Mouse (Mus musculus) olfactory bulb, adult 2 months (tissue): ENCODE results near the gene Ddx11.

ENCODE experiments used
- CTCF ChIP-seq: fragments of 200-500 bp; IDR thresholded peaks from 2 replicates; pipeline ENCODE4 v1.5.1; 2012; ENCODE audit warnings: low read depth, mild to moderate bottlenecking, low read length, moderate library complexity; ENCODE audit not compliant: insufficient read depth
- POLR2A ChIP-seq: fragments of 200-500 bp; IDR thresholded peaks from 2 replicates; pipeline ENCODE4 v1.6.1; 2012; ENCODE audit warnings: mild to moderate bottlenecking, low read depth, low read length, moderate library complexity; ENCODE audit not compliant: insufficient read depth

GRCm38 (mm10) chr17:66100566-66101379 is 22.5 kb upstream of the Ddx11 start:
- TF ChIP-seq CTCF (no peak), POLR2A (no peak)
